Mouse (Mus musculus) myocyte (in vitro differentiated cells): ENCODE results near the gene Mxd3.
A peak's percentile ranks its signal among the peaks of the same experiment; 100 is the strongest.

Experiments used
- E2F4 ChIP-seq: IDR thresholded peaks from one replicate; pipeline ENCODE4 v1.6.1; 2011; ENCODE audit warnings: mild to moderate bottlenecking, control low read depth, moderate library complexity; ENCODE audit not compliant: insufficient read depth
- MYOD1 ChIP-seq, 3 experiments: IDR thresholded peaks; one replicate each; pipeline ENCODE4 v1.6.1; 2011; ENCODE audit warnings: control low read depth in 2 of 3, low read depth in 2 of 3, mild to moderate bottlenecking in 2 of 3, moderate library complexity in 1 of 3; ENCODE audit not compliant: insufficient read length in 2 of 3, control insufficient read depth in 1 of 3
- MYOG ChIP-seq, 3 experiments: IDR thresholded peaks; one replicate each; pipeline ENCODE4 v1.6.1; 2011; ENCODE audit warnings: control low read depth in 2 of 3, low read depth in 2 of 3, mild to moderate bottlenecking in 2 of 3; ENCODE audit not compliant: insufficient read length in 2 of 3, control insufficient read depth in 1 of 3, insufficient read depth in 1 of 3
- POLR2A ChIP-seq: IDR thresholded peaks from one replicate; pipeline ENCODE4 v1.6.1; 2011; ENCODE audit warnings: low read depth, mild to moderate bottlenecking, control low read depth, moderate library complexity; ENCODE audit not compliant: insufficient read length
- POLR2AphosphoS2 ChIP-seq: IDR thresholded peaks from one replicate; pipeline ENCODE4 v1.6.1; 2011; ENCODE audit warnings: low read depth, control low read depth; ENCODE audit not compliant: insufficient read length
- TCF12 ChIP-seq: IDR thresholded peaks from one replicate; pipeline ENCODE4 v1.6.1; 2011; ENCODE audit warnings: mild to moderate bottlenecking, control low read depth; ENCODE audit not compliant: poor library complexity, insufficient read depth, severe bottlenecking
- TCF3 ChIP-seq: IDR thresholded peaks from one replicate; pipeline ENCODE4 v1.6.1; 2011; ENCODE audit warnings: low read depth, control low read depth; ENCODE audit not compliant: insufficient read length
- USF1 ChIP-seq: IDR thresholded peaks from one replicate; pipeline ENCODE4 v1.6.1; 2011; ENCODE audit warnings: low read depth, mild to moderate bottlenecking, control low read depth, moderate library complexity

DNA sequence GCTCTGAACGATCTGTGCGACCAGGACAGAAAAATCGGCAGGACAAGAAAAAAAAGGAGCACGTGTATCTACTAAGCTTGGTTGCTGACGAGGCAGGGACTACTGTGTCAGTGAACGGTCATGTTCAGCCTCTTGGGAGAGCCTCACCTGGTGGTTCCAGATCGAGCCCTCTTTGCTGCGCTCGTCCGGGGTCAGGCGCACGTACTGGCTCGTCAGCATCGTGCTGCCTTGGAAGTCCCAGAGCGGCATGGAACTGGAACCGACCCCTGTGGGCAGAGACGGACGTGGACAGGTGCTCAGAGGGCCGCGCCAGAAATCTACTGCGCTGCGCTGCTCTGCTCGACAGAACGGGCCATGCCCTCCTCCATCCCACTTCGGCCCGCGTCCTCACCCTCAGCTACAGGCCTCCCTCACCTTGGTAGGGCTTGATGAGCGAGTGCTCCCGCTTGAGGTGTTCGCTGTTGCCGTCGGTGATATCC lies 32.4 kb upstream of the Mxd3 start:
- peak in 1 of 3 experiments; percentile 54 for TF ChIP-seq MYOG (IDR thresholded peaks at IDR 0.05; ENCODE audit: control insufficient read depth in 1 of 3, insufficient read depth in 1 of 3, insufficient read length in 2 of 3, low read depth in 2 of 3)
- no peak for TF ChIP-seq POLR2A
- no peak for TF ChIP-seq POLR2AphosphoS2
- no peak for TF ChIP-seq TCF3
- TF ChIP-seq E2F4: no peak
- TF ChIP-seq USF1: no peak
- TF ChIP-seq MYOD1 (IDR thresholded peaks at IDR 0.05; ENCODE audit: control insufficient read depth in 1 of 3, insufficient read length in 2 of 3, low read depth in 2 of 3): peak; percentile 7 to 94 (median 88)
- TF ChIP-seq TCF12: no peak
